Mouse (Mus musculus) G1E (cell line): ENCODE results near the gene Pla2g1b.

ENCODE experiments used
- CTCF ChIP-seq: IDR thresholded peaks from 2 replicates; pipeline ENCODE4 v1.5.1; 2012; ENCODE audit warnings: low read depth, low read length, inconsistent platforms, mixed read lengths
- GATA1 ChIP-seq: IDR thresholded peaks from 2 replicates; pipeline ENCODE4 v1.6.1; 2012; ENCODE audit warnings: borderline replicate concordance, low read length, inconsistent platforms, mixed read lengths
- GATA2 ChIP-seq: IDR thresholded peaks from 2 replicates; pipeline ENCODE4 v1.6.1; 2012; ENCODE audit warnings: low read depth, low read length, inconsistent platforms, borderline replicate concordance
- POLR2AphosphoS5 ChIP-seq: IDR thresholded peaks from 2 replicates; pipeline ENCODE4 v1.6.1; 2012; ENCODE audit warnings: low read depth, low read length, inconsistent platforms; ENCODE audit not compliant: insufficient replicate concordance
- TAL1 ChIP-seq: conservative IDR thresholded peaks from 2 replicates; pipeline ENCODE4 v1.6.1; 2012; ENCODE audit warnings: low read depth, low read length, inconsistent platforms, mixed read lengths

- TF ChIP-seq POLR2AphosphoS5, result no peak
- no peak for TF ChIP-seq CTCF
- no peak for TF ChIP-seq GATA1
- no peak for TF ChIP-seq TAL1
- TF ChIP-seq GATA2, result no peak
Measured at GRCm38 (mm10) chr5:115516081-115516907, 50.2 kb downstream of the Pla2g1b start.
